ENCODE assay signal across 8 mouse cellular contexts in the genomic region with DNA sequence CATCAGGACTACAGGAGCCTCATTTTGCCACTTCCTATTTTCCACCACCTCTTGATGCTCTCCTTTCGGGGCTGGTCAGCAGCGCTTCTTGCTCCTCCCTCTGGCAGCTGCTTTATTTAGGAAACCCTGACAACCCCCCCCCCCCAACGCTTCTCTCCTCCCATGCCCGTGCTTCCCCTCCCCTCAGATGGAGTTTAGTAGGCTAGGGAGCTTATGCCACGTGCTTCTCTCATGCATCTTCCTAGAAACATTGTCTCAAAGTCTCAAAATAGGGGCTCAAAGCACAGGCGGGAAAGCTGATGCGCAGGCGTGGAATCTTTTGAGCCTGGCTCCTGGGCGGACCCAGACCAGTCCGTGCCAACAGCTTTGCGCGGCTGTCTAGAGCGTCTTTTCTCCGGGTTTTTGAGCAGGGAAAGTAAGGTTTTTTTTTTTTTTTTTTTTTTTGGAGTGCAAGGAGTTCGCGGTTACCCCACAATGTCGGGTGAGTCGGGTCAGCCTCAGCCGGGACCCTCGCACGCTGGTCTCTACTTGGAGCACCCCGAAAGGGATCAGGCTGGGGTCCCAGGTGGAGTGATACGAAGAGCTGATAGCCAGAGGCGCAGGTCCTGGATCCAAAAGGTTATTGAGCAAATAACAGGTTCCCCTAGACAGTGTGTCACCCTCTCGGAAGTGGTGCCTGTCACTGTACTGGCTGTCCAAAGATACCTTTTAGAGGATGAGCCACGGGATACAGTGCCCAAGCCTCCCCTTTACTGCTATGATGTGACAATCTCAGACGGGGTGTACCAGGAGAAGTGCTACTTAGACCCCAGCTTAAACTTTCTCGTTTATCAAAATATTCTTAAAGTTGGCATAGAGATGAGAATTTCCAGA. TPM values are rescaled to one million over a fixed set of nuclear protein-coding genes. Genes with fewer than 3 reads are reported as not detected.
DNase-seq lines count a peak whose midpoint lies in the region; ATAC-seq and TF ChIP-seq lines count a peak whose summit lies in the region.

D330045A20Rik (plus strand) TSS at position 346 of the 873 bp plus-strand sequence.

- H3K27me3 ChIP-seq in E14TG2a.4 (ENCODE audit: insufficient read depth, low read length) = peaks cover 15% of the 10 kb centered on the region
- H3K27me3 ChIP-seq in embryonic facial prominence, embryonic 12.5 days = no peaks in the 10 kb centered on the region; the same call in 1 of the 2 replicates
- peaks cover 26% of the 10 kb centered on the region for H3K27me3 ChIP-seq in hindbrain, embryonic 10.5 days (ENCODE audit: insufficient read depth, poor library complexity, severe bottlenecking)
- no peaks in the 10 kb centered on the region for H3K27me3 ChIP-seq in limb, embryonic 14.5 days (ENCODE audit: control insufficient read depth, insufficient read depth, low read length)
- peaks cover 6% of the 10 kb centered on the region; the same call in 1 of the 2 replicates for H3K27me3 ChIP-seq in midbrain, embryonic 16.5 days (ENCODE audit: control insufficient read depth, insufficient read depth, low read depth, low read length)

- WGBS in embryonic facial prominence, embryonic 12.5 days = 27% methylated on average over 28 of the region's 28 CpGs
- 28% methylated on average over 28 of the region's 28 CpGs for WGBS in hindbrain, embryonic 10.5 days
- WGBS in limb, embryonic 14.5 days = 25% methylated on average over 28 of the region's 28 CpGs
- 19% methylated on average over 28 of the region's 28 CpGs for WGBS in midbrain, embryonic 16.5 days

- ATAC-seq in embryonic facial prominence, embryonic 12.5 days (ENCODE audit: insufficient number of reproducible peaks, insufficient read depth, low FRiP score, low TSS enrichment) = peak; percentile 77; the same call in 1 of the 2 replicates
- ATAC-seq in limb, embryonic 14.5 days (ENCODE audit: low FRiP score, low read depth) = peak; percentile 70; the same call in 1 of the 2 replicates
- ATAC-seq in midbrain, embryonic 16.5 days = peak; percentile 67
- no peak for ATAC-seq in CD4-positive, CD25-positive, alpha-beta regulatory T cell, adult 4 months

- TF ChIP-seq POLR2A in limb, embryonic 14.5 days (IDR thresholded peaks at IDR 0.05; ENCODE audit: borderline replicate concordance, extremely low read depth, insufficient read depth, insufficient read length) = no peak

- H3K4me1 ChIP-seq in E14TG2a.4 (replicated peaks; ENCODE audit: low read depth, low read length) = no peaks in the 10 kb centered on the region
- H3K4me1 ChIP-seq in embryonic facial prominence, embryonic 12.5 days = no peaks in the 10 kb centered on the region
- H3K4me1 ChIP-seq in hindbrain, embryonic 10.5 days (replicated peaks) = no peaks in the 10 kb centered on the region
- H3K4me1 ChIP-seq in limb, embryonic 14.5 days (ENCODE audit: control insufficient read depth, insufficient read depth, low read length) = no peaks in the 10 kb centered on the region
- H3K4me1 ChIP-seq in midbrain, embryonic 16.5 days (ENCODE audit: control insufficient read depth, insufficient read depth, low read length) = no peaks in the 10 kb centered on the region

- H3K9ac ChIP-seq in embryonic facial prominence, embryonic 12.5 days = no peak within 1 kb of the TSS
- H3K9ac ChIP-seq in limb, embryonic 14.5 days (ENCODE audit: low read depth, low read length, severe bottlenecking) = peak within 1 kb of the TSS; percentile 40; the same call in 1 of the 2 replicates
- peak within 1 kb of the TSS; percentile 46; the same call in 1 of the 2 replicates for H3K9ac ChIP-seq in midbrain, embryonic 16.5 days (ENCODE audit: low read depth, low read length)

- no peak for TF ChIP-seq CTCF in E14TG2a.4 (conservative IDR thresholded peaks at IDR 0.05; ENCODE audit: low read length)

- H3K9me3 ChIP-seq in E14TG2a.4 (ENCODE audit: low read length) = no peaks in the 10 kb centered on the region
- H3K9me3 ChIP-seq in embryonic facial prominence, embryonic 12.5 days = no peaks in the 10 kb centered on the region
- no peaks in the 10 kb centered on the region for H3K9me3 ChIP-seq in hindbrain, embryonic 10.5 days
- no peaks in the 10 kb centered on the region for H3K9me3 ChIP-seq in limb, embryonic 14.5 days (ENCODE audit: control insufficient read depth, low read length)
- no peaks in the 10 kb centered on the region for H3K9me3 ChIP-seq in midbrain, embryonic 16.5 days (replicated peaks; ENCODE audit: control insufficient read depth, low read length, poor library complexity, severe bottlenecking)

- H3K4me2 ChIP-seq in embryonic facial prominence, embryonic 12.5 days (replicated peaks) = peak within 1 kb of the TSS; percentile 51
- H3K4me2 ChIP-seq in limb, embryonic 14.5 days (replicated peaks; ENCODE audit: low read depth, low read length, severe bottlenecking) = peak within 1 kb of the TSS; percentile 49
- peak within 1 kb of the TSS; percentile 59 for H3K4me2 ChIP-seq in midbrain, embryonic 16.5 days (ENCODE audit: low read length)

- H3K36me3 ChIP-seq in E14TG2a.4 (ENCODE audit: insufficient read depth, low read length) = no peaks in the 10 kb centered on the region
- no peaks in the 10 kb centered on the region for H3K36me3 ChIP-seq in embryonic facial prominence, embryonic 12.5 days
- no peaks in the 10 kb centered on the region for H3K36me3 ChIP-seq in hindbrain, embryonic 10.5 days
- no peaks in the 10 kb centered on the region for H3K36me3 ChIP-seq in limb, embryonic 14.5 days (ENCODE audit: control insufficient read depth, insufficient read depth, low read length)
- no peaks in the 10 kb centered on the region for H3K36me3 ChIP-seq in midbrain, embryonic 16.5 days (ENCODE audit: control insufficient read depth, insufficient read depth, low read length)

- no peak within 1 kb of the TSS for H3K27ac ChIP-seq in embryonic facial prominence, embryonic 12.5 days
- no peak within 1 kb of the TSS; the same call in 1 of the 2 replicates for H3K27ac ChIP-seq in hindbrain, embryonic 10.5 days
- H3K27ac ChIP-seq in limb, embryonic 14.5 days (replicated peaks; ENCODE audit: low read depth, low read length) = no peak within 1 kb of the TSS
- H3K27ac ChIP-seq in midbrain, embryonic 16.5 days (ENCODE audit: low read length) = no peak within 1 kb of the TSS

- DNase-seq in adrenal gland, adult (ENCODE audit: inconsistent age in 2 of 2, low spot score in 1 of 2) = peak; percentile 3 to 41
- DNase-seq in adrenal gland, adult 8-10 months = no peak
- DNase-seq in hindbrain, embryonic 10.5 days (ENCODE audit: low spot score) = peak; percentile 53
- DNase-seq in limb, embryonic 14.5 days (ENCODE audit: low spot score) = peak; percentile 3

- peak within 1 kb of the TSS; percentile 51 for H3K4me3 ChIP-seq in E14TG2a.4 (replicated peaks; ENCODE audit: low read length)
- H3K4me3 ChIP-seq in embryonic facial prominence, embryonic 12.5 days = peak within 1 kb of the TSS; percentile 28
- peak within 1 kb of the TSS; percentile 45 for H3K4me3 ChIP-seq in hindbrain, embryonic 10.5 days
- peak within 1 kb of the TSS; percentile 31 for H3K4me3 ChIP-seq in limb, embryonic 14.5 days (replicated peaks; ENCODE audit: low read length)
- H3K4me3 ChIP-seq in midbrain, embryonic 16.5 days (ENCODE audit: low read depth, low read length) = peak within 1 kb of the TSS; percentile 41

RNA-seq across cellular contexts. Expression of gene D330045A20Rik, which starts in this region (rescaled TPM):
- 1 to 10 TPM in 2 of 4 experiments, under 1 TPM in 2; 0.59 to 1.3 (median 1.0) TPM for total RNA-seq in adrenal gland, adult 8-10 months (2022)
- 1.3 and 2.0 TPM in 2 replicates for polyA plus RNA-seq in embryonic facial prominence, embryonic 12.5 days (2016; fragmentation: Nextera tagmentation; extraction: Ambion mirVana)
- polyA plus RNA-seq in hindbrain, embryonic 10.5 days (2016; fragmentation: Nextera tagmentation; extraction: Ambion mirVana) = 2.5 and 2.7 TPM in 2 replicates
- polyA plus RNA-seq in limb, embryonic 14.5 days (2012; rRNA removed) = 0.64 and 0.75 TPM in 2 replicates
- 0.90 and 0.99 TPM in 2 replicates for polyA plus RNA-seq in limb, embryonic 14.5 days (2014; fragmentation: Nextera tagmentation; extraction: Ambion mirVana)
- polyA plus RNA-seq in midbrain, embryonic 16.5 days (2015; fragmentation: Nextera tagmentation; extraction: Ambion mirVana) = 2.1 and 2.2 TPM in 2 replicates
- polyA plus RNA-seq in CD4-positive, CD25-positive, alpha-beta regulatory T cell, adult 4 months (2017; shearing (Covaris generic)) = not detected

Comparison
In these comparisons a context has a peak if more than half of its experiments do, and no peak if none do; other contexts are left out.
1. Peak in DNase-seq, ATAC-seq, H3K4me3 ChIP-seq, H3K9ac ChIP-seq and H3K4me2 ChIP-seq in limb, embryonic 14.5 days; RNA of the gene not detected or under 1 TPM.